Mouse (Mus musculus) urinary bladder, postnatal 25 days (tissue): ENCODE measurements around the gene Lamb3.

ENCODE experiments used
- DNase-seq: peaks from one replicate; pipeline ENCODE4 v3.0.0; 2022; ENCODE audit warnings: low spot score

Gene Lamb3

GRCm38 (mm10) chr1:193315705-193316357 is 108.3 kb downstream of the Lamb3 start:
- peak; percentile 53 for DNase-seq

- DNase-seq: no peak
Measured at GRCm38 (mm10) chr1:193316358-193316750, 108.9 kb downstream of the Lamb3 start.

GRCm38 (mm10) chr1:193317159-193317559 is 109.7 kb downstream of the Lamb3 start:
- peak; percentile 35 for DNase-seq

GRCm38 (mm10) chr1:193319721-193320120 is 112.2 kb downstream of the Lamb3 start:
- DNase-seq: no peak

GRCm38 (mm10) chr1:193320398-193320797 is 112.9 kb downstream of the Lamb3 start:
- no peak for DNase-seq

GRCm38 (mm10) chr1:193323686-193324085 is 116.2 kb downstream of the Lamb3 start:
- DNase-seq: no peak

- DNase-seq: peak; percentile 39
Measured at GRCm38 (mm10) chr1:193324224-193324623, 116.7 kb downstream of the Lamb3 start.

GRCm38 (mm10) chr1:193325891-193326290 is 118.4 kb downstream of the Lamb3 start:
- no peak for DNase-seq

GRCm38 (mm10) chr1:193326456-193327145 is 119.1 kb downstream of the Lamb3 start:
- DNase-seq: no peak

GRCm38 (mm10) chr1:193327216-193327615 is 119.7 kb downstream of the Lamb3 start:
- no peak for DNase-seq

- DNase-seq: no peak
Measured at GRCm38 (mm10) chr1:193327686-193328085, 120.2 kb downstream of the Lamb3 start.

GRCm38 (mm10) chr1:193329557-193329956 is 122.1 kb downstream of the Lamb3 start:
- DNase-seq: no peak

GRCm38 (mm10) chr1:193330172-193330571 is 122.7 kb downstream of the Lamb3 start:
- no peak for DNase-seq

GRCm38 (mm10) chr1:193330626-193331025 is 123.1 kb downstream of the Lamb3 start:
- DNase-seq: no peak

- no peak for DNase-seq
Measured at GRCm38 (mm10) chr1:193332018-193332417, 124.5 kb downstream of the Lamb3 start.

GRCm38 (mm10) chr1:193332671-193333070 is 125.2 kb downstream of the Lamb3 start:
- no peak for DNase-seq

GRCm38 (mm10) chr1:193333776-193334175 is 126.3 kb downstream of the Lamb3 start:
- DNase-seq: no peak

GRCm38 (mm10) chr1:193334546-193334945 is 127.0 kb downstream of the Lamb3 start:
- DNase-seq: no peak

GRCm38 (mm10) chr1:193336122-193337017 is 128.9 kb downstream of the Lamb3 start:
- no peak for DNase-seq

- no peak for DNase-seq
Measured at GRCm38 (mm10) chr1:193337018-193337321, 129.5 kb downstream of the Lamb3 start.

GRCm38 (mm10) chr1:193337787-193338310 is 130.3 kb downstream of the Lamb3 start:
- DNase-seq: no peak

GRCm38 (mm10) chr1:193338363-193338995 is 131.0 kb downstream of the Lamb3 start:
- no peak for DNase-seq
